Mouse (Mus musculus): Measurements from ENCODE around the gene Gm42417.

DNA sequence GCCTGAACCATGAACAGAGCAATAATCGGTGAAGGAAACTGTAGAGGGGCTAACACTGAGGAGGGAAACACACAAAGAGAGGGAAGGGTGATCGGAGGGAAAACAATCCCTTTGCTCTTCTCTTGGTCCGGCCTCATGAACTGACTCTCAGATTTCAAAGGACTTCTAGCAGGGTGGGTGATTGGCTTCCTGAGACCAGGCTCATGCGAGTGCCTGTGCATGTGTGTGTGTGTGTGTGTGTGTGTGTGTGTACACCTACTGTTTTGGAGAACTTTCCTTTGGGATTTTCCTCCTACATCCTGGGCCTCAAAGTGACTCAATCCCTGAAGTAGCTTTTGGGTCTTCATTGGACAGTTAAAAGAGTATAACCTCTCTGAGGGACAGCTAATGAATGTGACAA, 47.1 kb upstream of the Gm42417 start:
- TF ChIP-seq CTCF (IDR thresholded peaks at IDR 0.05; ENCODE audit: control insufficient read depth, insufficient read depth, insufficient read length) (no peak), MAX (IDR thresholded peaks at IDR 0.05) (no peak)
